Mouse (Mus musculus) liver, adult 2 months (tissue): ENCODE results near the gene Tubgcp4.

ENCODE experiments used
- CTCF ChIP-seq: fragments of 200-500 bp; IDR thresholded peaks from 2 replicates; pipeline ENCODE4 v1.5.1; 2011; ENCODE audit warnings: low read depth, low read length, control low read depth
- POLR2A ChIP-seq: fragments of 200-500 bp; IDR thresholded peaks from 2 replicates; pipeline ENCODE4 v1.6.1; 2011; ENCODE audit warnings: low read length, control low read depth; ENCODE audit not compliant: insufficient read depth; ENCODE audit errors: extremely low read depth

GRCm38 (mm10) chr2:121141216-121142035, 29.0 kb upstream of the Tubgcp4 start:
- TF ChIP-seq POLR2A, result no peak
- no peak for TF ChIP-seq CTCF
